Mouse (Mus musculus) MEL-GATA-1-ER (cell line): ENCODE measurements around the gene Adcy9.

Experiments
- DNase-seq: peaks from one replicate; pipeline ENCODE4 v3.0.0-alpha.2; 2012; ENCODE audit warnings: low read depth; ENCODE audit errors: extremely low read depth

The Adcy9 gene

DNA sequence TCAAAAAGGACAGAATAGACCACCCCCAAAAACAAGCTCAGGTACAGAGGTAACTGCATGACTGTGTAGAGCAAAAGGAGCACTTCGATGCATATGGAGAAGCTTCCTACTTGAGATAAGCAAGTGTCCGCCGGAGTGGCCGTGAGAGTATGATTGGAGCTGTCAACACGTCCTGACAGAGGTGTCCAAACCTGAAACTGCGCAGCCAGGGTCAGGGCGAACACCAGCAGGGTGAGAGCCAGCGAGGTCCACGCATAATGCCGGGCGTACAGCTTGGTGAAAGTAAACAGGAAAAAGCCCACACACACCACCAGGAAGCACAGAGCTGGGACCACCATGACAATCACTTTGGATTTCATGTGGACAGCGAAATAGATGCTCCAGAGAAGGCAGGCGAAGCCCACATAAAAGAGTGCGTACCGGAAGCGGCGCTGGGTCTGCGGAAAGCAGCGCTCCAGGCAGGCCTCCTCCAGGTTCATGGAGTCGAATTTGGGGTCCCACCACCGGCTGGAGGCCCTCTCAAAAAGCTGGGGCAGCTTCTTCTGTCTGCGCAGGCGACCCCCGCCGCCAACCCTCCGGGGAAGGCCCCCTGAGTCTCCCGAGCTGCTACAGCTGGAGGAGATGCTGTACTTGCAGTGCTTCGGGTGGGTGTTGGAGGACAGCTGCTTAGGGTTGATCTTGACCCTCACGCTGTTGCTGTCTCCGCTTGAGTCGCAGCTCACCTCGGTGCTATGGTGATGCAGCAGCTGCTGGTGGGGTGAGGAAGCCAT lies 1.3 kb downstream of the Adcy9 start:
- peak; percentile 22 for DNase-seq

- DNase-seq: peak; percentile 28
These were observed 2.2 kb downstream of the Adcy9 start for GRCm38 (mm10) chr16:4418072-4418471.

DNA sequence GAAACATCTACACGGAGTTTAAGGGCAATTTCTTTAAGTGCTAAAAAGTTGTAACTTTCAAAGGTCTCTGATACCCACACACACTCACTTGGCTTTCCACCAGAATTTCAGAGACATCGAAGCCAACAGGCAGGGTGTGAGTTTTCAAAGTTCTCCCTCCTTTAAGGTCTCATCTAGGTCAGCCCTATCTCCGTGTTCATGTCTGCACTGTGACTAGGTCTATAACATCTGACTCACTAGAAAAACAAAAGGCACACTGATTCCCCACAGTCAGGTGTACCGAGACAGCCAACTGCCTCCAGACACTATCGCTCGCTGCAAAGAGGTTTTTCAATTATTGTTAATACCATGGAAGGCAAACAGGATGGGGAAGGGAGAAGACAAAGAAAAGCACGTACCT lies 2.8 kb downstream of the Adcy9 start:
- no peak for DNase-seq

DNA sequence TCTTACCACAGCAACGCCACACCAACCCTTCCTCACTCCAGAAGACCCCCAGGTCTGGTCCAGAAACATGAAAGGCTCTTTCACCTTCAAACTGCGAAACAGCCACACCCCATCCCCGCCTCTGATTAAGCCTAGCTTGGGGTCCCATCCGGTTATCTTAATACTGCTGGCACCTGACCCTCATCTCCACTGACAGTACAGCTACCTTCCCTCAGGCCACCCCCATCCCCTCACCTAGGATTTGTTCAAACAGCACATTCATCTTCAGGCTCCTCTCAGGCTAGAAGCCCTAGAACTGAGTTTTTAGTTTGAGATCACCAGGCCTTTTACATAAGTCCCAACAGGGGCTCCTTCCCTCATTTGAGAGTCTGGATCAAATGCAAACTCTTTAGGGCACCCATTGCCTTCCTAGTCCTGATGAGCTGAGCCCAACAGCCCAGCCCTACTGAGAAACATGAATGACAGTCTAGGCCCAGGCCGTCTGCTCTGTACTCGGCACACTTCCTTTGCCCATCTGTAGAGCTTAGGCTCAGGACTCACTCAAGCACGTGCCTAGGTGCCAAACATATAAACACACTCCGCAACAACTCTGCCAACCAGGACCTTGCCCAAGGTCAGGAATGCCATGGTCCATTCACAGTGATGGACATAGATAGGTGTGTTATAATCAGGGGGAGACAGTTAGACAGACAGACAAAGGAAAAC lies 5.3 kb downstream of the Adcy9 start:
- DNase-seq: no peak

DNA sequence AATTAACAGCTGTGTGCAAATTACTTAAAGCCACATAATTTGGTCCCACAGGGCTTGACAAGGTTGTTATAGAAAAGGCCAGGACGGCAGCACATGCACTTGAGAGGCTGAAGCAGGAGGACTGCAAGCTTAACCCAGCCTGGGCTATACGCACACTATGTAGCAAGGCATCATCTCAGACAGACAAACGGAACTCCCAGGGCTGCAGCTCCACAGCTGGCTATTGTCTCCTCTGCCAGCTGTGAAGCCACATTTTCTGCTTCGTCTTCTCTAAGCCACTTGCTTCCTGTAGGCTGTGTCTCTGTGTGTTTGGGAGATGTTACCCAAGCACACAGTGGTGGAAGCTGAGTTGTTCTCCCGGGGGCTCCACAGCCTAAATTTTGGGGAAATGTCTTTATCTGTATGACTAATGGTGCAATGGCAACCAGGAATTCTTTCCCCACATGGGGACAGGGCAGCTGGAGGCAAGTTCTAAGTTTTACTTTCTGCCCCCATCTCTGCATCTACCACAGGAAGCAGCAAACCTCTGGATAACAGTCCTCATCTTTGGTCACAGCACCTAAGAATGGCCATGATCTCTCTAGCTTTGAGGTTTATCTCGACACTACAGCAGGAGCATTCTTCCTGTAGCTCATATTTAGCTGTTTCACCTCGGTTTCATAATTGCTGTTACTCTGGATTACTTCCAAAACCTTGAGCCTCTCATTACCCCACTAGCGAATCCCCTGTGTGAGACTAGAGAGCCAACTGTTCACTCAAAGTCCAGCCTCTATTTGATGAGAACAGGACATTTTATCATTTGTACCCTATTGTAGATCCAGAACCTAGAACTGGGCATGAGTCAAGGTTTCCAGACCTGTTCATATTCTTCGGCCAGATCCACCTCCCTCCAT lies 6.1 kb downstream of the Adcy9 start:
- DNase-seq: peak; percentile 98

- peak; percentile 33 for DNase-seq
These were observed 7.0 kb downstream of the Adcy9 start for GRCm38 (mm10) chr16:4413301-4413700.

DNA sequence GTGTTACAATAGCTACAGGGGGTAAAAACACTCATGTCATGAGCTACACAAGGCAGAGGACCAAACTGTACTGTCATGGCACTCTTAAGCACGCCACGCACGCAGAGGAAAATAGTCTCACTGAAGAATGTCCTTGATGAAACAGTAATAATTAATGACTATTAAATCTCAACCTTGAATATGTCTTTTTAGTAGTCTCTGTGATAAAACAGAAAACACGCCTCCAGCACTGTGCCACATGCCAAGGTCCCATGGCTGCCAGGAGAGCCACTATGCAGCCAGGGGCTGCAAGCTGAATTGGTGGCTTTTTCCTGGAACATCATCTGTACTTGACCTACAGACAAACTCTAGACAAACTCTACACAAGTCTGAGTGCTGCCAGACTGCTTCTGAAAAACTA lies 8.0 kb downstream of the Adcy9 start:
- no peak for DNase-seq

DNA sequence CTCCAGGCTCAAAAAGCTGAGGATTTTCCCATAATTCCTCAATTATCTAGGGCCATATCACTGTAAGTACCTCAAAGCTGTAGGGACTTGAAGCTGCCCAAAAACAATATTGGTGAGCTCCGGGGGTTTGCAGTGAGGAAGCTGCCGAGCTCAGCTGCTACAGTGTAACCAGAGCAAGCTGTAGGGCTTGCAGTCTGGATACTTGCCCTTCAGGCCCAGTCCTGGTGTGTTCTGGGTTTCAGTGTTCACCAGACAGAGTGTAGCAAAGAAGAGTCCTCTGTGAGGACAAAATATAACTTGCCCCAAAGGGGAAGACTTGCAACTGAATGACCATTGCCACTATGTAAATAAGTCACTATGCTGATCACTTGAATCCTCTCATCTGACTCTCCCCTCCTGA lies 9.0 kb downstream of the Adcy9 start:
- DNase-seq: no peak

GRCm38 (mm10) chr16:4407536-4407935 lies 12.8 kb downstream of the Adcy9 start:
- no peak for DNase-seq

GRCm38 (mm10) chr16:4406706-4407105 lies 13.6 kb downstream of the Adcy9 start:
- no peak for DNase-seq

- no peak for DNase-seq
These were observed 14.2 kb downstream of the Adcy9 start for GRCm38 (mm10) chr16:4406047-4406586.

DNA sequence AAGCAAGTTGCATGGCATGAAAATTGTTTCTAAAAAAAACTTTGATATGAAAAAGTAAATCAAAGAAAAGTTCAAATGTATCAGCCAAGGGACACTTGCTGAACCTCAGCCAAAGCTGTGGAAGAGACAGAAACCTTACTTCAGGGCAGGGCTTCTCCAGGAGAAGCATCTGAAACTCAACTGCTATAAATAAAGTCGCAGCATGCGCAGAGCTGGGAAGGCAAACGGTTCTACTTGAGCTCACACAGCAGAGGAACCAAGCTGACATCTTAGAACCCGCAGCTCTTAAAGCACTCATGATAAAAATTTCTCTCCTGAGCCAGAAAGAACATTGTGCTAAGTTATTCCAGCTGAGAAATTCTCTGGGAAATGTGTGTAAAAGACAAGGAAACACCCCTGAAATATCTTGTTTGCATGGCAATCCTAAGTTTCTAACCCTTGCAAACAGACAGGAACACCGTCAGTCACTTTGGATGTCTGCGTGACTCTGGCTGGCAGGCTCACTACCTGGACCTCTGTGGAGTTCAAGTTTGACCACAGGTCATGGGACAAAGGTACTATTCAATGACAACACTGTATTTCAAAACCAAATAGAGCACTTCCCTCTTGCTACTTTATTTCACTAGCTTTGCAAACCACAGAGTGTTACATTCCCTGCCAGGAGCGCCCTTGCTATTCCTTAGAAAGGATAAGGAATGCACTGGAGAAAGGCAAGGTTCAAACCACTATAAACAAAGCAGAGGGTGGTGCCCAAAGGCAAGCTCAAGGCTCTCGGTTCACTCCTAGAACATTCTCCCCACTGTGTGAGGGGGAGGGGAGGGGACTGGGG lies 15.2 kb downstream of the Adcy9 start:
- no peak for DNase-seq

DNA sequence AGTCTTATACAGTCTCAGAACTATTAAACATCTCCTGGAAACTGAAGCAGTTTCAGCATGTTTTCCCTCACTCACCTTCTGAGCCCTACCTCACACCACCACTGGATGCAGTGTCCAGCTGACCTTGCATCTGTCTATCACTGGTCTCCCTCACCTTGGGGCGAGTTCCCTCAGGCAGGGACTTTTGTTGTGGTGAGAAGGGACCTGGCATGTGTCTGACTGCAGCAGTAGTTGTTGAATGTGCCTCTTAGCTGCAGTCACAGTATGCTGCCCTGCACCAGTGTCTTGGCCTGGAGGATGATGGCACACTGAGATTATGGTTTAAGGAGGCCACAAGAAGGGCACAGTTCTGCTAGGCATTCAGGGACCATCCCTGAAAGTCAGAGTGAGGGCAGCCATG lies 19.2 kb downstream of the Adcy9 start:
- no peak for DNase-seq

DNA sequence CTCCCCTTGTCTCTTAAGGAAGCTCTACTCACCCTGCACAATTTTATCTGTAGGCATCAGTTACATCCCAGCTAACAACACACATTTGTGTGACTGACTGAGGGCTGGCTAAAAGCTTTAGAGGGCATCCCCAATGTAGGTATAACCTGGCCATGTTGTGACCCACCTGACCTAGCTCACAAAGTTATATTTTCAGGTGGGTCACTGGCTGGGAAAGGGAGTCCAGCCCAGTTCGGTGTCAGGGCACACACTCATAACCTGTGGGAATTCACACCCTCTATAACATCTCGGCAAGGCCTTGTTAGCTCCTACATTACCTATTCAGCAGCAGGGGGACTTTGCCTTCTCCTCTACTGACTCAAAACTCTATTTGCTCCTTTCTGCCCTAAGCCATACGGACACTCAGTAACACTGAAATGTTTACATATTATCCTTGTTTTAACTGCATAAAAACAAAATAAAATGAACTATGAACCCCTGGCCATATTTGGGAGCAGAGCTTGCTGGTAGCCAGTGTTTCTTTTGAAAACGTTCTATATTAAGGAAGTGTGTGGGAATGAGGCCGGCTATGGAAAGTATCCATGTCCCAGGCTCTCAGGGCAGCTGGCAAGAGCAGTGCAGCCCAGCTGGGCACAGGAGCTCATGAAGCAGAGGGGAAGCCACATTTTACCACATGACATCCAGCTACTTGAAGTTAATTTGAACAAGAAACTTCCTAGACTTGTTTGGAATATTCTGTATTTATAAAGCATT lies 20.7 kb downstream of the Adcy9 start:
- DNase-seq: no peak

DNA sequence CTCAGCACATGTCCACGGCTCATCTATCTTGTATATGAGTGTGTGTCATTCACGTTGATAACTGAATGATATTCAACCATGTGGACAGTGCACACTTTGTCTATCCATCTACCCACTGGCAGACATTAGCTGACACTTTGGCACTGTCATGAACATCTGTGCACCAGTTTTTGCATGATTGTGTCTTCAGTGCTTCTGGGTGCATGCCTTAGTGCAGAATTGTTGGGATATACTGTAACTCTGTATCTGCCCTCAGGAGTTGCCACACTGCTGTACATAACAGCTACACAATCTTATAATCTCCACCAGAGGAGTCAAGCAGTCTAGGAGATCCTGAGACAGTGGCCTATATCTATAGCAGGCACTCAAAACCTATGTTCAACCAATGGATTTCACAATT lies 21.5 kb downstream of the Adcy9 start:
- DNase-seq: no peak

- DNase-seq: no peak
These were observed 22.7 kb downstream of the Adcy9 start for GRCm38 (mm10) chr16:4397636-4398035.

- no peak for DNase-seq
These were observed 24.5 kb downstream of the Adcy9 start for GRCm38 (mm10) chr16:4395687-4396341.

DNA sequence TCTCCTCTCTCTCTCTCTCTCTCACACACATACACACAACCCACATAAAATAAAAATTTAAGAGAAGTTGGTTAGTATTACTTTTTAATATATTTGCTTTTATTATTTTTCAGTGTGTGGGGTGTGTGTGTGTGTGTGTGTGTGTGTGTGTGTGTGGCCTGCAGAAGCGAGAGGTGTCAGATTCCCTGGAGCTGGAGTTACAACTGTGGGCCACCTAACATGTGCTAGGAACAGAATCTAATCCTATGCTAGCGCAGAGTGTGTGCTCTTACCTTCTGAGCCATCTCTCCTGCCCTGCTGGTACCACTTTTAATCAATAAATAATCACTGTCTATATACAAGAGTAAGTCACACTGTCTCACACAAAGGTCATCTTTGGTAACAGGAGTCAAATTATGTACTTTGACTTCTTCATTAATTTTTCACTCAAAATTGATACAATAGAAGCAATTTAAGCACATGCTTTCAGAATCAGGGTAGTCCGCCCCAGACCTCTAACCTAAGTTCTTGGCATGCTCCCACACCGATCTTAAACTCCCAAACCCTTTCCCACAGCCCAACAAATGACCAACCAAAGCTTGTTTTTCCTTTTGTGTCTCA lies 25.2 kb downstream of the Adcy9 start:
- no peak for DNase-seq

GRCm38 (mm10) chr16:4383473-4384038 lies 36.7 kb downstream of the Adcy9 start:
- DNase-seq: no peak
